Mouse (Mus musculus) left cerebral cortex, postnatal 10 days (tissue): ENCODE measurements at regions not wholly inside any gene's neighbourhood (a gene's known extent, or its start where the extent isn't known, plus 50 kb on each side); places are given as distances from the start of the nearest gene placed in this dataset.

Experiments
- DNase-seq, 2 experiments: peaks; one replicate each; pipeline ENCODE4 v3.0.0; 2021 to 2022; ENCODE audit warnings: low spot score in 2 of 2, mixed read lengths in 1 of 2; ENCODE audit errors: extremely low spot score in 1 of 2
- intact Hi-C: fragments of 180-260 bp; cut with DNase I; formaldehyde crosslinking; loops from one replicate; pipeline ENCODE4 v1.15.1; 2025

DNA sequence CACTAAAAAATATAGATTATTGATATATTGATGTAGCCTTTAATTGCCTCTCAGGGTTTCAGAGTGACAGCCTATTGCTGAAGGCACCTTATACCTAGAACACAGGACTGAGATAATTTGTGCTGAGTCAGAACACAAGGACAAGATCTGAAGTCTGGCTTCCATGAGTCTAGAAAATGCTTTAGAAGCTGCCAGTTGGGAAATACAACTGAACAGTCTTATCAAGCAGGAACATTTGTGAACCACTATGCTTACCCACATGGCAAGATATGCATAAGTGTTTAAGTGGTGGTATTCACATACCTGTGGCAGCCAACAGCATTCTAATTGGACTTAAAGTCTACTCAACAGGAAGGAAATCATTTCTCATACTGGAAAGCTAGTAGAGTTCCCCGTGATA, 202.1 kb upstream of the Tpm3-rs7 start:
- no peak for DNase-seq
- intact Hi-C loops = no loop called here

GRCm38 (mm10) chr14:113138823-113139222, 175.6 kb upstream of the Tpm3-rs7 start:
- DNase-seq = no peak
- intact Hi-C loops = no loop called here

DNA sequence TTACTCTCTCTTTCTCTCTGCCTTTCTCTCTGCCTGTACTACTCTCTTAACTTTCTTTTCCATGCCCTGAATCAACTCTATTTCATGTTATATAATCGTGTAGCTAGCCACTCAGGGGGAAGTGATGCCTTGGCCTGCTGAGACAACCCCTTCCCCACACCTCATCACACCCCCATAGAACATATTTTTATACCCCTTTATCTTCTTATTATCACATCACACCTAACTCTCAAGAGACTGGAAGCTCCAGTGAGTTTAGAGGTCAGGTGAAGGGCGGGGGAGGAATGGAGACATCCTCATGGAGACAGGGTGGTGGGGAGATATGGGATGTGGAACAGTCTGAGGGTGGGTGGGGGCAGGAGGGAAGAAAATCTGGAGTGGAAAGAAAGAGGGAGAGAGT, 145.8 kb upstream of the Tpm3-rs7 start:
- intact Hi-C loops = no loop called here
- no peak for DNase-seq

DNA sequence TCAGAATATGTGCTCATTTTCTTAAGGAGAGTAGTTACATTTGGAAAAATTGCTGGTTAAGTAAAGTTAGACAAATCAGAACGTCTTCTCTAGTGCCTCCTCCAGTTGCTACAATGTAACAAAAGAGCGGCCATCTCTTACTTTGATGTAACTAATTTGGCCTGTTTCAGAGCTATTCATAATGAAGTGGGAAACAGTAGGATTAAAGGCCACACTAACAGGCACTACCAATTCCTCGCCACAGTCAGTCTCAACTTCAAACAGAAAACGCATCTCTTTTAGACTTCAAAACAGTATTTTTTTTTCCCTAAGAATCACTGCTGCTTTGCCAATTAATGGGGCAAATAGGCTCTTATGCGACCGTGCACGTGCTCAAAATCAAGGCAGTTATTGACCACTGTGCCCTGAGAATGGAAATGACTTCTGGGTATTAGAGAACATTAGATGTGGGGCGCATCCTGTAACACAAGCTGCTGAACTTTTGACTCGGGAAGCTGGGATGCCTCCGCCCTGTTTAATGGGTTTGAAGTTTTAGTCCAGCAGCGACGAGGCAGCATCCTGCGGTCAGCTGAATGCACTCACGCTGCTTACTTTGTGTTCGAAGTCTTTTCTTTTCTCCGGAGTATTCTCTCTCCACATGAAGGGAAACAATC, 131.9 kb upstream of the Tpm3-rs7 start:
- peak in 1 of 2 experiments; percentile 16 for DNase-seq
- intact Hi-C loops = no loop called here

DNA sequence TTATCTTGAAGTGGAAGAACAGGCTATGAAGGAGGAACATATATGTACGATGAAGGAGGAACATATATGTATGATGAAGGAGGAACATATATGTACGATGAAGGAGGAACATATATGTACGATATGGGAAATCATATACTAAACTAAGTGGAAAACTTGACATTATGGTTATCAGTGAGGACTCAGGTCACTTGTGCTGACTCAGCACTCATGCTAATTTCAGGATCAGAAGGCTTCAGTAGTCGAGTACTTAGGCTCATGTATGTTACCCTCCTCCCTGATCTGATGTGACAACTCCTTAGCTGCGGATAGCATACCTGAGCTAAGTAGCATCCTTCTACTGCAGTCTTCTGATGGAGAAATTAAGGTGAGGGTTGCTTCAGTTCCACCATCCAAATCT, 102.4 kb upstream of the Tpm3-rs7 start:
- DNase-seq = no peak
- intact Hi-C loops = no loop called here
